In genomic region chr4:145670385-145670784, GRCm38 (mm10) we compare ENCODE assay signal across 10 mouse cellular contexts. TPM values are rescaled to one million over a fixed set of nuclear protein-coding genes. Genes with fewer than 3 reads are reported as not detected.
A peak's percentile ranks its signal among the peaks of the same experiment; 100 is the strongest.
DNase-seq lines count a peak whose midpoint lies in the region; TF ChIP-seq lines count a peak whose summit lies in the region.
"Not testable (repeated sequence)": the region's sequence is repeated elsewhere in the genome, so short reads cannot be mapped to it uniquely, and the experiment has no call there.
"Had no signal": no experiment of that assay in that cellular context is flagged by ENCODE, and none has a peak within 500 bp of the region (broad histone marks: within the 10 kb centered on the region; RNA-seq: fewer than 3 reads in every experiment).

Gene Zfp980 (plus strand): TSS chr4:145670685.

- H3K36me3 ChIP-seq in E14TG2a.4 (ENCODE audit: insufficient read depth, low read length); ES-Bruce4 (ENCODE audit: control insufficient read depth, insufficient read depth, low read length, poor library complexity, severe bottlenecking); ES-E14 (ENCODE audit: control insufficient read depth, insufficient read depth, low read length, poor library complexity, severe bottlenecking): not testable (repeated sequence)

- DNase-seq in ES-E14 (ENCODE audit: low read depth, low spot score) = not testable (repeated sequence)

- in situ Hi-C loops in ES-E14 (cut with MboI; ENCODE audit: low sequenced_read_pairs in 2 of 2, unreplicated experiment in 2 of 2) = not testable (repeated sequence)

- not testable (repeated sequence) for H3K27me3 ChIP-seq in E14TG2a.4 (ENCODE audit: insufficient read depth, low read length); ES-Bruce4 (ENCODE audit: control insufficient read depth, insufficient read depth, low read length, poor library complexity, severe bottlenecking)

- H3K4me1 ChIP-seq in E14TG2a.4 (replicated peaks; ENCODE audit: low read depth, low read length); ES-Bruce4 (ENCODE audit: control insufficient read depth, insufficient read depth, low read length); ES-E14 (ENCODE audit: control insufficient read depth in 2 of 2, insufficient read depth in 2 of 2, low read length in 2 of 2, poor library complexity in 1 of 2): not testable (repeated sequence)

- not testable (repeated sequence) for TF ChIP-seq POLR2A in ES-Bruce4 (IDR thresholded peaks at IDR 0.05; ENCODE audit: insufficient read depth, low read length)

- H3K9me3 ChIP-seq in E14TG2a.4 (ENCODE audit: low read length); ES-Bruce4 (replicated peaks; ENCODE audit: control insufficient read depth, insufficient read depth, low read length, poor library complexity, severe bottlenecking); ES-E14 (ENCODE audit: control insufficient read depth, insufficient read depth, low read depth, low read length): not testable (repeated sequence)

- peak within 1 kb of the TSS; percentile 73 for H3K4me3 ChIP-seq in E14TG2a.4 (replicated peaks; ENCODE audit: low read length)
- peak within 1 kb of the TSS; percentile 64 for H3K4me3 ChIP-seq in ES-Bruce4 (ENCODE audit: low read depth, low read length)
- H3K4me3 ChIP-seq in ES-E14 (ENCODE audit: insufficient read depth in 1 of 2, low read depth in 1 of 2, low read length in 2 of 2, poor library complexity in 1 of 2, severe bottlenecking in 1 of 2) = peak within 1 kb of the TSS; percentile 60 to 64

- TF ChIP-seq EP300 in ES-Bruce4 (IDR thresholded peaks at IDR 0.05; ENCODE audit: insufficient read depth, low read depth, low read length) = not testable (repeated sequence)

- not testable (repeated sequence) for H3K27ac ChIP-seq in ES-Bruce4 (ENCODE audit: insufficient read depth, low read length); ES-E14 (ENCODE audit: insufficient read depth, low read depth, low read length, poor library complexity, severe bottlenecking)

- peak within 1 kb of the TSS; percentile 64; the same call in 1 of the 2 replicates for H3K9ac ChIP-seq in ES-Bruce4 (ENCODE audit: low read depth, poor library complexity, severe bottlenecking)
- H3K9ac ChIP-seq in ES-E14 (ENCODE audit: insufficient read depth, low read depth, low read length, poor library complexity, severe bottlenecking) = peak within 1 kb of the TSS; percentile 38; the same call in 1 of the 2 replicates

- not testable (repeated sequence) for TF ChIP-seq CTCF in E14TG2a.4 (conservative IDR thresholded peaks at IDR 0.05; ENCODE audit: low read length); ES-Bruce4 (IDR thresholded peaks at IDR 0.05; ENCODE audit: low read depth, low read length)

RNA-seq across cellular contexts. Expression of gene Zfp980, which starts in this region (rescaled TPM):
- 31.9 and 38.1 TPM in 2 replicates for polyA plus RNA-seq in ES-Bruce4 (2011; ENCODE audit: insufficient read depth, insufficient read length, low read depth, missing spikeins)
- 204 and 240 TPM in 2 replicates for total RNA-seq in ES-E14 (2012; rRNA removed)
- total RNA-seq: adrenal gland, postnatal 14 days; CH12.LX had no signal
- polyA plus RNA-seq: adrenal gland, adult 2 months; brain, embryonic 14.5 days; CD4-positive, CD25-positive, alpha-beta regulatory T cell, adult 4 months; cerebellum, adult 2 months; G1E had no signal
